Mouse (Mus musculus) adrenal gland, adult 8-10 months (tissue): ENCODE measurements around the gene Nfe2. TPM values are rescaled to one million over a fixed set of nuclear protein-coding genes. Genes with fewer than 3 reads are reported as not detected.
"Not testable (repeated sequence)": the region's sequence is repeated elsewhere in the genome, so short reads cannot be mapped to it uniquely, and the experiment has no call there.

Experiments used
- DNase-seq: peaks from one replicate; pipeline ENCODE4 v3.0.0; 2022
- total RNA-seq, 4 experiments: library from RNA; stranded (reverse); gene quantifications; 2 replicates each; pipeline ENCODE4 v1.2.4; 2022

Gene Nfe2
- total RNA-seq, 4 experiments from 2014 or later: 0.24 to 0.44 (median 0.37) TPM; not detected in 1

DNA sequence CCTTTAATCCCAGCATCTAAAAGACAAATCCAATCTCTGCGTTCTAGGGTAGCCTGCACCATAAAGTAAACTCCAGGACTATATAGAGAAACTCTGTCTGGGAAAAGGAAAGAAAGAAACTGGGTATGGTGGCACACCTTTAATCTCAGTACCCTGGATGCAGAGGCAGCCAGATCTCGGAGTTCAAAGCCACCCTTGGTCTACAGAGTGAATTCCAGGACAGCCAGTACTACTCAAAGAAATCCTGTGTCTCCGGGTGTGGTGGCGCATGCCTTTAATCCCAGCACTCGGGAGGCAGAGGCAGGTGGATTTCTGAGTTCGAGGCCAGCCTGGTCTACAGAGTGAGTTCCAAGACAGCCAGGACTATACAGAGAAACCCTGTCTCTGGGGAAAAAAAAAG is 8.7 kb downstream of the Nfe2 start:
- DNase-seq: not testable (repeated sequence)

DNA sequence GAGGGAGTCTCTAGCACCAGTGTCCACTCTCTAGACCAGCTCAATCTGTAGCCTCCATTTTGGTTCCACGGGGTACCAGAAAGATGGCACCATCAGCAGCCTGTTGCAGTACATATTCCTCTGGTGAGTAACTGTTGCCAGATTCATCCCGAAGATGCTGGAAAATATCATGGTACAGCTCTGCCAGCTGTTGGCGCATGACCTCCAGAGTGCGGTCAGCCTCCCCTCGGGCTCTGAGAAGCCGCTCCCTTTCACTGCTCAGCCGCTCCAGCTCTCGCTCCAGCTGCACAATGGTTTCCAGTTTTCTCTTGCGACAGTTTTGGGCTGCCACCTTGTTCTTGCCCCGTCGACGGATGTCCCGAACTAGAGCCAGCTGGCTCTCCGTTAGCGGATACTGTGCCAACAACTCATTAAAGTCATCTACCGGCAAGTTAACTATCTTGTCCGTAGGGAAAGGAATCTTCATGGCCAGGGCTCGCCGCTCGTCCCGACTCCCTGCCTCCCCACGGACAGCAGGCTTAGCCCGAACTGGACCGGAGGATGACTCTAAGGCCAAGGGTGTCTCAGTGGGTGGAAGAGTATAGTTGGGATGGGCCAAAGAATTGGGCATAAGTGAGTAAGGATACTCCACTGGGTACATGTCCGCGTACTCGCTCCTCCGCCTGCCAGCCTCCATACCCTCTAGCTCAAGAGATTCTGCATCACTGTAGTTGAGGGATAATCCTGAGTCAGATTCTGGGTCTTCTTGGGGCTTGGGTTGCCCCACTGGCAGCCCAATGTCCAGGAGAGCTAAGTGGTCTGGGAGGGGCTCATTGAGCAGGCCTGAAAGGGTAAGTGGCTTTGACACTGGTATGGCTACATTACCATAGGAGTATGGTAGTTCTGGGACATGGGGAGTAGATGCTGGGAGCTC is 9.5 kb downstream of the Nfe2 start:
- no peak for DNase-seq

DNA sequence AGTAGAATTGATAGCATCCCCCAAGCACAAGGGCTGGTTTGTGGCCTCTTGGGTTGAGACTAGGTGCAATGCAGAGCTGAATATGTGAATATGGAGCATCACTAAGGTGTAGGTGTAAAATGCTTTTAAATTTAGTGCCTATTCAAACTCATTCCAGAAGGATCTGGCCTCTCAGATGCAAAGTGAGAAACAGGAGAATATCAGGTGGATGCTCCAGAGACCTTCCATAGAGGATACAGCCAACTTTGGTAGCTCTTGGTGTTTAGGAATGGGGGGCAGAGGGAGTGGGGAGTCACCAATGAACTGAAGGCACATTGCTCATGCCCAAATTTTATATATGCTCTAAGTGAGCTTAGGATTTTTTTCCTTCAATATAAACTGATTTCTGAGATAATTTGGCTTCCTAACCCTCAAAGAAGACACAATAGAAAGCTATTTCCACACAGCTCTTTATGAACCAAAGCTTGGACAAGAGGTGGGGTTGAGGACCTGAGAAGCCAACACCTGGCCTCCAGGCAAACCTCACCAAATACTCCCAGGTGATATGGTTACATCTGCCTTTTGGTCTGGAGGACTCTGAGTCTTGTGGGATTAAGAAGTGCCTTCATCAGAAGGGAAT is 10.3 kb downstream of the Nfe2 start:
- no peak for DNase-seq

DNA sequence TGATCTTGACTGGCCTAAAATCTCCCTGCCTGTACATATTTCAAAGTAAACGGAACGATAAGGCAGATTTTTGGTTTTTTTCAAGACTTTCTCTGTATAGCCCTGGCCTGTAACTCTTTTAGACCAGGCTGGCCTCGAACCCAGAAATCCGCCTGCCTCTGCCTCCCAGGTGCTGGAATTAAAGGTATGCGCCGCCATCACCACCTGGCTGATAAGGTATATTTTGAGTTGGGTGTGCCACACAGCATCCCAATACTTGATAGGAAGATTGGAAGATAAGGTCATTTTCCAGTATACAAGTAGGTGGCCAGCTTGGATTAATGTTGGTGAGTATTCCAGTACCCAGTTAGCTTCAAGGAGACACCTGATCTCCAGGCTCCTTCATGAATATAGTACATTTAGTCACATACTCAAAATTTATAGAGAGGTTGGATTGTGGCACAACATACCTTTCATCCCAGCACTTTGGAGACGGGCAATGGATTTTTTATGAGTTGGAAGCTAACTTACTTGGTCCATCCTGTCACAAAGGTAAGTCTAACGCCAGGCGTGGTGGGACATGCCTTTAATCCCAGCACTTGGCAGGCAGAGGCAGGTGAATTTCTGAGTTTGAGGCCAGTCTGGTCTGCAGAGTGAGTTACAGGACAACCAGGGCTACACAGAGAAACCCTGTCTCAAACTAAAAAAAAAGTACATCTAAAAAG is 11.0 kb downstream of the Nfe2 start:
- DNase-seq: no peak

DNA sequence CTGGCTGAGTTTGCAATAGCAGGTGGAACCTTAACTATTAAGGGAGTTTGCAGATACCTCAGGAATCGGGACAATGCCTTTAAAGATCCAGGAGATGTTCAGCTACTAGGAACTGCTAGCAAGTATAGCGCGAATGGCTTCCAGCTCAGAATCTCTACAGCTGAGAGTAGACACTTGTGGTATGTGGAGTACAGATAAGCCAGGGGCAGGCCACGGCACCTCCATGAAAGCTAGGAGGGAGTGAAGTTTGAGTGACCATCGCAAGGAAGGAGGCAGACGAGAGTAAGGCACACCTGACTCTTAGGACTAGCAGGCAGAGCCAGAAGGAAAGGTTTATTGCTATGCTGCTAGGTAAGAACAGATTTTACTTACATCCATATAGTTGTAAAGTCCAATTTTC is 12.6 kb downstream of the Nfe2 start:
- no peak for DNase-seq

DNA sequence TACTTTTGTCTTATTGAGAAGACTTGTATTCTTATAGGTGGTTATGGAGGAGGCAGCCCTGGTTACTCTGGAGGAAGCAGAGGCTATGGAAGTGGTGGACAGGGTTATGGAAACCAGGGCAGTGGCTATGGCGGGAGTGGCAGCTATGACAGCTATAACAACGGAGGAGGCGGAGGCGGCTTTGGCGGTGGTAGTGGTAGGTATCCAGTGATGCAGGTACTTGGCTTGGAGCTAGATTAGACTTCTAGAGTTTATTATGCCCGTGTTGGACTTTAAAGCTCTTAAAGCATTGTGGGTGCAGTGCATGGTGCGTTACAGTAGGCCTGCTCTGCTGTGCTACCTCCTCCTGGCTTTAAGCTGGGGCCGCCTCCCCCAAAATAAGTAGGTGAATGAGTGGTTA is 15.3 kb downstream of the Nfe2 start:
- no peak for DNase-seq

DNA sequence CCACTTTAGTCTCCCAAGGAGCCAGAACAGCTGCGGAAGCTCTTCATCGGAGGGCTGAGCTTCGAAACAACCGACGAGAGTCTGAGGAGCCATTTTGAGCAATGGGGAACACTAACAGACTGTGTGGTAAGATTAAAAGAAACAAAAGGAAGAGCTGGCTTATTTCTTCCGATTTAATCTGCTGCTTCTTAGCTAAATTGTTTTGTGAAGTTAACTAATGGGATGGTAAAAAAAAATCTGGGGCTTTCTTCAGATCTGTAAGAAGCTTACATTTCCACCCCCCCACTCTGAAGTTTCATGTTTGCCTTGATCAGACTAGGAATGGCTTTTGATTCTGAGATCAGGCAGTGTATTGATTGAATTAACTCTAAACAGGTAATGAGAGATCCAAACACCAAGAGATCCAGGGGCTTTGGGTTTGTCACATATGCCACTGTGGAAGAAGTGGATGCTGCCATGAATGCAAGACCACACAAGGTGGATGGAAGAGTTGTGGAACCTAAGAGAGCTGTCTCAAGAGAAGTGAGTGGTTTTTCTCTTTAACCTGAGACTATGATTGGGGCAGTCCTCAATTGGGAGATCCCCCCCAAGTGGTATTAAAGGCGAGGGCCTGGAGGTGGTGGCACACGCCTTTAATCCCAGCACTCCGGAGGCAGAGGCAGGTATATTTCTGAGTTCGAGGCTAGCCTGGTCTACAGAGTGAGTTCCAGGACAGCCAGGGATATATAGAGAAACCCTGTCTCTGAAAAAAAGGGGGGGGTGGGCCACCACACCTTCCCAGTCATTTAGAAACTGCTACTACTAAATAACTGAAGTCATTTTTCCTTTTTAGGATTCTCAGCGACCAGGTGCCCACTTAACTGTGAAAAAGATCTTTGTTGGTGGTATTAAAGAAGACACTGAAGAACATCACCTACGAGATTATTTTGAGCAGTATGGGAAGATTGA is 16.9 kb downstream of the Nfe2 start:
- DNase-seq: not testable (repeated sequence)

DNA sequence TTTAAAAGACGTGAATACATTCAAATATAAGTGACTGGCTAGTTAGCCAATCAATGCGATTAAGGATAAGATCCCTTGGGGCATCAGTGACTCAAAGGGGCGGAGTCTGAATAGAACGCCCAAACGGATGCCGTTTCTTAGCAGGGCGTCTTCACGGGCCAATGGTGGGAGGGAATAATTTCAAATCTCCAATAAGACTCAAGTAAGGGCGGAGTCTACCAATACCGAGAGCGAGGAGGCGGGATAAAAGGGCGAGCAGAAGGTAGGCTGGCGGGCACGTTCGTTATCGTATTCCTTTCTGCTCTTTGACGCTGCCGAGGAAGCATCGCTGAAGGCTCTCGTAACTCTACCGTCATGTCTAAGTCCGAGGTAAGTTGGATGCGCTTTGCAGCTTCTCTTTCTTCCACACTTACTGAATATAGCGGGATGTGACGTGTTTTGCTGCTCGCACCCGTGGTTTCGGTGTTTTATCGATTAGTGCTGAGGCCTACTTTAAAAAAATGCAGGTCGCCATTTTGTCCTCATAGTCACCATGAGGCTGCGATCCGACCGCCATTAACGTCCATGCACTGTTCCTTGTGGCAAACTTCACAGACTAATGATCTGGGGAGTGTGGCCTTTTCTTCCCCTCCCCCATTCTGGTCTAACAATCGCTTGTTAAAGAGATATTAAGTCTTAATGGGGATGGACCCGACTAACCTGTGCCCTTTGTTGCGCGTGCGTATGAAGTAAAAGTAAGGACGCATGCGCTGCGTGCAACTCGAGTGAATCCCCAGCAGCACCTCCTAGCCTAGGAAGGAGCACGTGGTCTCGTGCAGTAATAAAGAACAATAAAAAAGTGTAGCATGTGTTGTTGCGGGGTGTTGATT is 17.8 kb downstream of the Nfe2 start, which contains the start of gene Hnrnpa1:
Gene Hnrnpa1, plus strand, starts transcription at position 273 of the 869 bp plus-strand sequence.
- peak; percentile 96 for DNase-seq

DNA sequence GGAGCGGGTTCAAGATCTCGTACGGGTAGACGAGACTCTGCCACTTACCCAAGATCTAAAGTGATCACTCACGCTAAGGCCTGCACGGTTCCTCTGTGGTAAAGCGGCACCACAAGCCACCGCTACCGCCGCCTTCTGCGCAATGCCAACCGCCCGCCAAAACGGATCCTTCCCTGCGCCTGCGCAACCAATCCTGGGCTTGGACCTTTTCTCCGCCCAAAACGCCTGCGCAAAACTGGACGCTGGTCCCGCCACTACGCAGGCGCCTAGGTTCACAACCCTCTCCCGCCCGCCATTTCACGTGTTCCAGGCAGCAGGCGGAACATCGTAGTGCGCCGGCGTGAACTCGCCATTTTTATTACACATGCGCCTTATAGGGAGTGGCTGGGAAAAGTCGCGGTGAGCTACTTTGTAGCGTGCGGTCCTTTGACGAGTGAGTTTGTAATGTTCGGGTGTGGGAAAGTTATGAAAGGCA is 18.5 kb downstream of the Nfe2 start, which contains the start of gene Cbx5:
Gene Cbx5, minus strand, starts transcription at position 132 of the 475 bp plus-strand sequence.
- peak; percentile 98 for DNase-seq

DNA sequence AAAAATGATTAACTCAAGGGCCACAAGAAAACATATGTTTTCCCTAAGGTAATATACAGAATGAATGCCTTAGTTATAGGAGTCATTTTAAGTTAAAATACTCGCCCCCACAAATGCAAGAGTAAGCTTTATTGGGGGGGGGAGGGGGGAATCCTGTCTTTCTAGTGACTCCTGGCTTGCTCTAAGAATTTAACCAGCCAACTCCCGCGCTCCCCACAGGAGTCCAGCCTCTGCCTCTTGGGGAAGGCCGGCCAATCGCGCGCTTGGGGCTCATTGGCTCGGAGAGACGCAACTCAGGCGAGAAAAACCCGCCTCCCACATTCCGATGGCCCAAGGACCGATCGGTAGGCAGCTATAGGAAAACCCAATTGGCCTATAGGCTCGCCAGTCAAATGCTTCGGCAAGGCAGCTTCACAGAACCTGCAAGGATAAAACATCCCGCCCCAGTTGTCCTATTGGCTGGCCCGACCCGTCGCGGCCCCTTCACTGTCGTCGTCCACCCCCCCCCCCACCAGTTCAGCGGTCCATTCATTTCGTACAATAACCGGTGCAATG is 19.0 kb downstream of the Nfe2 start:
- DNase-seq: peak; percentile 93

DNA sequence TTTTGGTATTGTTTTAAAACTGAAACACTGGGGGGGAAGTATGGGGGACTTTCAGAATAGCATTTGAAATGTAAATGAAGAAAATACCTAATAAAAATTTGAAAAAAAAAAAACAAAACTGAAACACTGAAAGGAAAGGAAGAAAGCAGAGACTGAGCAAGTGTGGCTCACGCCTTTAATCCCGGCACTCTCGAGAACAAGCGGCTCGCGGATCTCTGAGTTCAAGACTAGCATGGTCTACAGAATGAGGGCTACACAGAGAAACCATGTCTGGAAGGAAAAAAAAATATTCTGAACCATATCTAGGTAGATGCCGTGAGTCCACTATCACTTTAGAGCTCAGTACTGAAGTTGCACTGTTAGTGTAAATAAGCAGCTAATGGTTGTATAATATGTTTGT is 20.9 kb downstream of the Nfe2 start:
- no peak for DNase-seq

DNA sequence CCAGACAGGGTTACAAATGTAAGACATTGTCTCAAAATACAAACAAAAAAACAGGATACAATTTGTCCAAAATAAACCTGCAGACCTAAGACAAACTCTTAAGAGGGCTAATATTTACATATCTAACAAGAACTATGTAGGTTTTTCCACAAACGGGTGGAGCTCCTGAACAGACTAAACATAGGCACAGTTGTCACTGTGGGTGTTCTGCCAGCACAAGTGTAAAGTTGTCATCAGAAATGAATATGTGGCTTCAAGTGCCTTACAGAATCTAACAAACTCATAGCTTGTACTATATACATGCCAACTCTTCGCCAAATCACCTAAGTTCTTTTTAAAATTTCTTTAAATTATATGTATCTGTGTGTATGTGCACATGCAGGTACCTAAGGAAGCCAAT is 25.1 kb downstream of the Nfe2 start:
- DNase-seq: no peak

DNA sequence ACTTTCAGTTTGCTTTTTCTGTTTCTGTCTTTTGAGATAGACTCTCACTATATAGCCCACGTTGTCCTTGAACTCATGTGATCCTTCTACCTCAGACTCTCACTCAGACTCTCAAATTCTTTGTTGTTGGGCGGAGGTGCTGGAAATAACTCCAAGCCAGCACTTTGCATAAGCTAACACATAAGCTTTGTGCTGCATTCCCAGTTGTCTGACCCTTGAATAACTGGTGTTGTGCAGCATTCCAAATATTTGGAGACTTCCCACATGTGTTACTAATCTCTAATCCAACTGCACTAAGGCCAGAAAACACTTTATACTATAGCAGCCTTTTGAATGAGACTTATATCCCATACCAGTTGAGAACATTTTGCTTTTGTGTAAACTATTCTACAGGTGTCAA is 29.3 kb downstream of the Nfe2 start:
- DNase-seq: no peak

DNA sequence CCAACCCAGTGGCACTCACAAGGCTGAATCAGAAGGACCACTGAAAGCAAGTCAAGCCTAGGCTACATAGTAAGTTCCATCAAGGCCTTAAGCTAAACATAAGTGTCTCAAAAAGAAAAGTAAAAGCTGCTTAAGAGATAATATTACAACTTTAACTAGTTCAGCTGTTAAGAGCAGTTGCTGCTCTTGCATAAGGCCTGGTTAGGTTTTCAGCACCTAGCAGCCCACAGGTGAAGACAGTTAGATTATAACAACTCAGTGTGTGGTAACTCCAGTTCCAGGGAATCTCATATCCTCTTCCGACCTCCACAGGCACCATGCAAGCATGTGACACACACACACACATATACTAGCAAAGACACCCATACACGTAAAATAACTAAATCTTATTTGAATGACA is 30.6 kb downstream of the Nfe2 start:
- DNase-seq: no peak

DNA sequence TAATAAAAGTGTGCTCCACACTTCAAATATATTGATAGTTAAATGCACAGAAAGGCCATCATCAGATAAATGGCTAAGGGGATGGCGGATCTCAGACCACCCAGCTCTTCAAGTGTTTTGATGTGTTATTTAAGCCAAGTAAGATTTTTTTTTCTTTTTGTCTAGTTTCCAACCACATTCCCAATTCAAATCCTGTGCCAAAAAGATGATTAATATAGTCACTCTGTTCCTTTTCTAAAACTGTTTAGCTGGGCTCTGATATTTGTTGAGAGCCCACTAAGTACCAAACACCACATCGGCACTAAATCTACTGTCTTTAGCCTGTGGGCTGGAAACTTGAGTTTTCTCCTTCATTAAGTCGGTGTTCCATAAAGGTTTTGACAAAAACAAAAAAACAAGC is 31.2 kb downstream of the Nfe2 start:
- DNase-seq: no peak

DNA sequence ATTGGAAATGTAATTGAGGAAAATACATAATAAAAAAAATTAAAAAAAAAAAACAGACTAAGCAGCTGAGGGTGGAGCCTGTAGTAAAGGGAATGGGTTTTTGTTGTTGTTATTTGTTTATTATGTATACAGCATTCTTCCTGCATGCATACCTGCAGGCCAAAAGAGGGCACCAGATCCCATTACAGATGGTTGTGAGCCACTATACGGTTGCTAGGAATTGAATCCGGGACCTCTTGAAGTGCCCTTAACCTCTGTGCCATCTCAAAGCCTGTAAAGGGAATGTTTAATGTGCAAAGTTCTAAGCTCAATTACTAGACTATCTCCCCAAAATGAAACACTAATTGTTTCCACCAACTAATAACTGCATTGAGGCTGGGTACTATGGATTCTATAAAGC is 34.0 kb downstream of the Nfe2 start:
- DNase-seq: no peak

DNA sequence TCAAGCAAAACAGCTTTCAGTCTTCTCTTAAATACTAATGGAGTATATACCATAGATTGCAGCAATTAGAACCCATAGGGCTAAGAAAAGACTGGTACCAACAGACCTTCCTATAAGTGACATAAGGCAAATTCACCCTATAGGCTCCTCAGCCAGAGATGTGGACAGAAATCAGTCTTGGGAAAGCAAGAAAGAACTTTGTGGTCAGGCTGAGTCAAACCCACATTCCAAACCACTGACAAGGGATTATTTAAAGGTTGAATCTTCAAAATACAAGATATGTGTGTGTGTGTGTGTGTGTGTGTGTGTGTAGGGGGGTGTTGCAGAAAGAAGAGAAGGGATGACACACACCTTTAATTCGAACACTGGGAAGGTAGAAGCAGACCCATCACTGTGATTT is 36.8 kb downstream of the Nfe2 start:
- DNase-seq: no peak

DNA sequence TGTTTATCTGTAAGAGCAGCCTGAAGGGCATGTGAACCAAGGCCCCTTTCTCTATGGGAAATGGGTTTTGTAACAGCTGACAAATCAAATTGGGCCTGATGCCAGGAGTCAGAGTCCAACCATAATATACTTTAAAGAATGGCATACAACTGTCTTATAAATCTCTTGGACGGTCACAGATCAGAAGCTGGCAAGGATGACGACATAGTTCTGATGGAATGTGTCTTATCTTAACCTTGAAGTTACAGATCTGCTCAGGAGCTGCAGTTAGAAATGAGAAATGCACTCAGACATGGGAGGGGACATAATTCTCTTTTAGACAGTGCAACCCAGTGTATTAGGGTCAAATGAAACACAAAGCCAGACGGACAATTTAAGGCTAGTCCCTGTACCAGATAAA is 37.4 kb downstream of the Nfe2 start:
- peak; percentile 82 for DNase-seq

DNA sequence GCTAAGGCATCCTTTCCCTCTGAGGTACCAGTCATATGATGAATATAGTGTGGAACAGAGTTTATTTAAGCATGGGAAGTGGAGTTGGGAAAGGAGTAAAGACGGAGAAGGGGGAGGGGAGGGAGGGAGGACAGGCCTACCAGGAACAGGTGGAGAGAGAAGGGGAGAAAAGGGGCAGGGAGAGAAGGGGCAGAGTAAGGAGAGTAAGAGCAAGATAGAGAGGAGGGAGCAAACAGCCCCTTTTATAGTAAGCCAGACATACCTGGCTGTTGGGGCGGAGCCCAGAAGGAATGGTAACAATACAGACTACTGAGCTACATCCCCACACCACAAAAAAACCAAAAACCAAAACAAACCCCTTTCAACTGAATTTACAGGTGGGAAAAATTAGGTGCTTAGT is 42.2 kb downstream of the Nfe2 start:
- DNase-seq: no peak
